Mouse (Mus musculus) liver, embryonic 11.5 days (tissue): ENCODE measurements around the gene Coq7. TPM values are rescaled to one million over a fixed set of nuclear protein-coding genes. Genes with fewer than 3 reads are reported as not detected.

ENCODE experiments used
- polyA plus RNA-seq: library from polyadenylated mRNA; unstranded; fragments of >200 nt; fragmentation: Nextera tagmentation; extraction: Ambion mirVana; gene quantifications from 2 replicates; pipeline ENCODE4 v1.2.1, GENCODE M21; 2014

Gene Coq7
- polyA plus RNA-seq, 1 experiment from 2014 or later, result 114 TPM

Other genes starting within 250 kb of the Coq7 start
- gene Syt17, start 85.1 kb downstream of the Coq7 start, polyA plus RNA-seq, result 0.61 and 1.2 TPM in 2 replicates
- 1.0 and 1.1 TPM in 2 replicates for gene Itpripl2, start 41.4 kb downstream of the Coq7 start, polyA plus RNA-seq
- gene Tmc7, start 51.4 kb upstream of the Coq7 start, polyA plus RNA-seq, result 0.89 and 1.3 TPM in 2 replicates
- gene Tmc5, start 63.9 kb upstream of the Coq7 start, polyA plus RNA-seq, result not detected in 2 replicates
- 64.2 and 71.0 TPM in 2 replicates for gene Gde1, start 172.4 kb upstream of the Coq7 start, polyA plus RNA-seq
- gene Ccp110, start 179.2 kb upstream of the Coq7 start, polyA plus RNA-seq, result 7.9 and 9.0 TPM in 2 replicates
- 56.6 and 64.3 TPM in 2 replicates for gene Vps35l, start 206.9 kb upstream of the Coq7 start, polyA plus RNA-seq